Mouse (Mus musculus) heart, adult 2 months (tissue): ENCODE data around the gene Htt. TPM values are rescaled to one million over a fixed set of nuclear protein-coding genes. Genes with fewer than 3 reads are reported as not detected.
"Not testable (repeated sequence)": the region's sequence is repeated elsewhere in the genome, so short reads cannot be mapped to it uniquely, and the experiment has no call there.

Experiments
- DNase-seq, 2 experiments: peaks; one replicate each; pipeline ENCODE4 v3.0.0; 2021
- H3K27ac ChIP-seq: fragments of 200-600 bp; 2 replicates; pipeline ENCODE4 v1.8.1; 2022
- H3K27me3 ChIP-seq: fragments of 200-500 bp; 2 replicates; pipeline ENCODE4 v1.6.1; 2012; ENCODE audit warnings: mild to moderate bottlenecking, low read length, inconsistent platforms, mixed read lengths; ENCODE audit not compliant: control insufficient read depth, insufficient read depth
- H3K36me3 ChIP-seq: fragments of 200-500 bp; 2 replicates; pipeline ENCODE4 v1.6.1; 2012; ENCODE audit warnings: low read length, inconsistent platforms; ENCODE audit not compliant: control insufficient read depth, insufficient read depth
- H3K4me1 ChIP-seq: fragments of 200-500 bp; 2 replicates; pipeline ENCODE4 v1.6.1; 2011; ENCODE audit warnings: low read length; ENCODE audit not compliant: control insufficient read depth, insufficient read depth
- H3K4me3 ChIP-seq: fragments of 200-600 bp; 2 replicates; pipeline ENCODE4 v1.8.1; 2022
- H3K79me2 ChIP-seq: fragments of 200-500 bp; replicated peaks from 2 replicates; pipeline ENCODE4 v1.6.1; 2012; ENCODE audit warnings: mild to moderate bottlenecking, inconsistent platforms, low read length, moderate library complexity, mixed read lengths; ENCODE audit not compliant: control insufficient read depth, insufficient read depth
- H3K9ac ChIP-seq: fragments of 200-500 bp; 2 replicates; pipeline ENCODE4 v1.6.1; 2012; ENCODE audit warnings: low read depth, mild to moderate bottlenecking, control low read depth, inconsistent platforms, low read length, mixed read lengths
- CTCF ChIP-seq: fragments of 200-600 bp; IDR thresholded peaks from 2 replicates; pipeline ENCODE4 v1.8.1; 2022; ENCODE audit warnings: antibody characterized with exemption, mild to moderate bottlenecking, moderate library complexity
- EP300 ChIP-seq: fragments of 200-500 bp; IDR thresholded peaks from 2 replicates; pipeline ENCODE4 v1.6.1; 2011; ENCODE audit warnings: low read depth, low read length, control low read depth; ENCODE audit not compliant: insufficient read depth
- POLR2A ChIP-seq: fragments of 200-500 bp; IDR thresholded peaks from 2 replicates; pipeline ENCODE4 v1.6.1; 2011; ENCODE audit warnings: mild to moderate bottlenecking, low read depth, low read length, control low read depth; ENCODE audit not compliant: insufficient read depth
- WGBS: fragments of 180-500 bp; shearing (Covaris S2); methylation state at CpG from one replicate; pipeline ENCODE4 v1.1.7; 2018; 5-methylcytosine and 5-hydroxymethylcytosine counted together
- intact Hi-C: fragments of 180-260 bp; cut with DNase I; formaldehyde crosslinking; loops from one replicate; pipeline ENCODE4 v1.15.1; 2025
- polyA plus RNA-seq: library from polyadenylated mRNA; depleted of rRNA; stranded (reverse); fragments of >200 nt; gene quantifications from 2 replicates; pipeline ENCODE4 v1.2.3, GENCODE M21; 2012
- total RNA-seq, 2 experiments: library from RNA; stranded (reverse); gene quantifications; 2 replicates each; pipeline ENCODE4 v1.2.3; 2021

The Htt gene
- total and polyA plus RNA-seq, 3 experiments: 6.5 to 12.0 (median 11.5) TPM

GRCm38 (mm10) chr5:34854079-34854478 lies 92.5 kb downstream of the Htt start:
- whole genome bisulfite sequencing: 97% methylated on average over 3 of the region's 3 CpGs
- TF ChIP-seq CTCF (no peak), EP300 (no peak), POLR2A (no peak)
- H3K36me3 ChIP-seq: no peaks in the 10 kb centered on the region; the same call in 1 of the 2 replicates

GRCm38 (mm10) chr5:34865367-34865766 lies 103.8 kb downstream of the Htt start:
- Histone ChIP-seq H3K9ac (no peak overlapping the region), H3K4me3 (no peak overlapping the region), H3K36me3 (no peaks in the 10 kb centered on the region), H3K27ac (no peak overlapping the region), H3K4me1 (no peaks in the 10 kb centered on the region), H3K79me2 (no peaks in the 10 kb centered on the region), H3K27me3 (no peaks in the 10 kb centered on the region)
- WGBS: 89% methylated on average over 5 of the region's 5 CpGs
- no peak for TF ChIP-seq POLR2A
- TF ChIP-seq CTCF: no peak
- TF ChIP-seq EP300: no peak
- no peak for DNase-seq
- intact Hi-C loops: no loop called here

More at GRCm38 (mm10) chr5:34854079-34854478, 92.5 kb downstream of the Htt start:
- no peaks in the 10 kb centered on the region for H3K4me1 ChIP-seq
- no peaks in the 10 kb centered on the region for H3K79me2 ChIP-seq
- no peak overlapping the region for H3K9ac ChIP-seq
- DNase-seq: no peak
- no peaks in the 10 kb centered on the region for H3K27me3 ChIP-seq
- no peak overlapping the region for H3K4me3 ChIP-seq
- no peak overlapping the region for H3K27ac ChIP-seq
- intact Hi-C loops: no loop called here

- H3K36me3 ChIP-seq, DNase-seq, H3K9ac ChIP-seq, H3K4me3 ChIP-seq, H3K27ac ChIP-seq, H3K79me2 ChIP-seq, intact Hi-C loops, H3K27me3 ChIP-seq, H3K4me1 ChIP-seq: not testable (repeated sequence)
- WGBS: 90% methylated on average over 3 of the region's 3 CpGs
These were observed 118.8 kb downstream of the Htt start for GRCm38 (mm10) chr5:34880307-34880706.

GRCm38 (mm10) chr5:34881023-34881422 lies 119.5 kb downstream of the Htt start:
- Histone ChIP-seq H3K27ac (no peak overlapping the region), H3K4me1 (no peaks in the 10 kb centered on the region), H3K4me3 (no peak overlapping the region), H3K36me3 (no peaks in the 10 kb centered on the region; the same call in 1 of the 2 replicates), H3K9ac (no peak overlapping the region), H3K27me3 (no peaks in the 10 kb centered on the region), H3K79me2 (no peaks in the 10 kb centered on the region)
- intact Hi-C loops: no loop called here
- TF ChIP-seq CTCF (no peak), POLR2A (no peak), EP300 (no peak)
- 87% methylated on average over 3 of the region's 3 CpGs for WGBS
- DNase-seq: no peak

GRCm38 (mm10) chr5:34885250-34885649 lies 123.7 kb downstream of the Htt start:
- Histone ChIP-seq H3K4me3 (no peak overlapping the region), H3K27me3 (no peaks in the 10 kb centered on the region), H3K9ac (no peak overlapping the region), H3K27ac (no peak overlapping the region), H3K79me2 (no peaks in the 10 kb centered on the region), H3K4me1 (no peaks in the 10 kb centered on the region), H3K36me3 (no peaks in the 10 kb centered on the region)
- intact Hi-C loops: no loop called here
- no peak for DNase-seq
- TF ChIP-seq POLR2A (no peak), EP300 (no peak), CTCF (peak; percentile 42)
- WGBS: 89% methylated on average over 3 of the region's 3 CpGs

- H3K36me3 ChIP-seq: no peaks in the 10 kb centered on the region
These were observed 127.7 kb downstream of the Htt start for GRCm38 (mm10) chr5:34889252-34889651.

More at GRCm38 (mm10) chr5:34889252-34889651, 127.7 kb downstream of the Htt start:
- H3K4me1 ChIP-seq: no peaks in the 10 kb centered on the region
- H3K79me2 ChIP-seq: no peaks in the 10 kb centered on the region
- intact Hi-C loops: no loop called here
- TF ChIP-seq CTCF: no peak
- TF ChIP-seq POLR2A: no peak
- TF ChIP-seq EP300: no peak
- H3K4me3 ChIP-seq: no peak overlapping the region
- WGBS: 49% methylated on average over 4 of the region's 4 CpGs
- no peak for DNase-seq
- no peak overlapping the region for H3K9ac ChIP-seq
- H3K27me3 ChIP-seq: no peaks in the 10 kb centered on the region
- no peak overlapping the region for H3K27ac ChIP-seq
